Mouse (Mus musculus): Measurements from ENCODE around the gene Sept1. TPM values are rescaled to one million over a fixed set of nuclear protein-coding genes. Genes with fewer than 3 reads are reported as not detected.
A peak's percentile ranks its signal among the peaks of the same experiment; 100 is the strongest.

The Sept1 gene
- total and polyA plus RNA-seq, 3 experiments, result 30.6 to 116 TPM; not detected in 1

GRCm38 (mm10) chr7:127217475-127217874, 15.5 kb downstream of the Sept1 start:
- peaks cover 0 to 22% of the 10 kb centered on the region in 2 experiments; a peak in 2 of 4 replicates for H3K36me3 ChIP-seq (ENCODE audit: control insufficient read depth in 1 of 2, insufficient read depth in 2 of 2, low read length in 2 of 2)
- peak overlapping the region; percentile 32 to 34 for H3K4me3 ChIP-seq (ENCODE audit: control insufficient read depth in 1 of 2, insufficient read depth in 1 of 2, low read depth in 2 of 2, low read length in 2 of 2)
- peaks cover 3% of the 10 kb centered on the region for H3K79me2 ChIP-seq (ENCODE audit: control insufficient read depth, insufficient read depth, low read length, poor library complexity)
- no peaks in the 10 kb centered on the region for H3K27me3 ChIP-seq (ENCODE audit: control insufficient read depth in 1 of 2, insufficient read depth in 2 of 2, low read length in 2 of 2)
- TF ChIP-seq MXI1 (IDR thresholded peaks at IDR 0.05; ENCODE audit: low read depth, low read length) (0 out of 2 replicates have a peak, but pooled peaks have one; percentile 37), ZMIZ1 (IDR thresholded peaks at IDR 0.05; ENCODE audit: low read depth, low read length) (no peak)
- H3K27ac ChIP-seq (ENCODE audit: control insufficient read depth, low read depth, low read length), result peak overlapping the region; percentile 91
- H3K4me1 ChIP-seq (ENCODE audit: control insufficient read depth in 1 of 2, insufficient read depth in 2 of 2, low read length in 2 of 2), result peaks cover 23 to 41% of the 10 kb centered on the region in 2 experiments
- DNase-seq (ENCODE audit: low read depth, low spot score), result no peak
- H3K9ac ChIP-seq (ENCODE audit: control insufficient read depth, low read depth, low read length, poor library complexity, severe bottlenecking), result peak overlapping the region; percentile 67
- H3K9me3 ChIP-seq (replicated peaks; ENCODE audit: insufficient read depth, low read length), result no peaks in the 10 kb centered on the region

GRCm38 (mm10) chr7:127216307-127216706, 16.6 kb downstream of the Sept1 start:
- Histone ChIP-seq H3K36me3 (ENCODE audit: control insufficient read depth in 1 of 2, insufficient read depth in 2 of 2, low read length in 2 of 2) (peaks cover 0 to 22% of the 10 kb centered on the region in 2 experiments; a peak in 2 of 4 replicates), H3K9ac (ENCODE audit: control insufficient read depth, low read depth, low read length, poor library complexity, severe bottlenecking) (no peak overlapping the region), H3K27me3 (ENCODE audit: control insufficient read depth in 1 of 2, insufficient read depth in 2 of 2, low read length in 2 of 2) (no peaks in the 10 kb centered on the region), H3K4me3 (ENCODE audit: control insufficient read depth in 1 of 2, insufficient read depth in 1 of 2, low read depth in 2 of 2, low read length in 2 of 2) (no peak overlapping the region), H3K79me2 (ENCODE audit: control insufficient read depth, insufficient read depth, low read length, poor library complexity) (peaks cover 3% of the 10 kb centered on the region), H3K4me1 (ENCODE audit: control insufficient read depth in 1 of 2, insufficient read depth in 2 of 2, low read length in 2 of 2) (peaks cover 23 to 41% of the 10 kb centered on the region in 2 experiments), H3K27ac (ENCODE audit: control insufficient read depth, low read depth, low read length) (no peak overlapping the region), H3K9me3 (replicated peaks; ENCODE audit: insufficient read depth, low read length) (no peaks in the 10 kb centered on the region)
- TF ChIP-seq ZNF384 (IDR thresholded peaks at IDR 0.05; ENCODE audit: low read depth, low read length) (0 out of 2 replicates have a peak, but pooled peaks have one; percentile 35), ZMIZ1 (IDR thresholded peaks at IDR 0.05; ENCODE audit: low read depth, low read length) (no peak), RAD21 (IDR thresholded peaks at IDR 0.05; ENCODE audit: low read depth, low read length) (no peak), MAX (IDR thresholded peaks at IDR 0.05; ENCODE audit: low read length) (no peak)
- no peak for DNase-seq (ENCODE audit: low read depth, low spot score)

DNA sequence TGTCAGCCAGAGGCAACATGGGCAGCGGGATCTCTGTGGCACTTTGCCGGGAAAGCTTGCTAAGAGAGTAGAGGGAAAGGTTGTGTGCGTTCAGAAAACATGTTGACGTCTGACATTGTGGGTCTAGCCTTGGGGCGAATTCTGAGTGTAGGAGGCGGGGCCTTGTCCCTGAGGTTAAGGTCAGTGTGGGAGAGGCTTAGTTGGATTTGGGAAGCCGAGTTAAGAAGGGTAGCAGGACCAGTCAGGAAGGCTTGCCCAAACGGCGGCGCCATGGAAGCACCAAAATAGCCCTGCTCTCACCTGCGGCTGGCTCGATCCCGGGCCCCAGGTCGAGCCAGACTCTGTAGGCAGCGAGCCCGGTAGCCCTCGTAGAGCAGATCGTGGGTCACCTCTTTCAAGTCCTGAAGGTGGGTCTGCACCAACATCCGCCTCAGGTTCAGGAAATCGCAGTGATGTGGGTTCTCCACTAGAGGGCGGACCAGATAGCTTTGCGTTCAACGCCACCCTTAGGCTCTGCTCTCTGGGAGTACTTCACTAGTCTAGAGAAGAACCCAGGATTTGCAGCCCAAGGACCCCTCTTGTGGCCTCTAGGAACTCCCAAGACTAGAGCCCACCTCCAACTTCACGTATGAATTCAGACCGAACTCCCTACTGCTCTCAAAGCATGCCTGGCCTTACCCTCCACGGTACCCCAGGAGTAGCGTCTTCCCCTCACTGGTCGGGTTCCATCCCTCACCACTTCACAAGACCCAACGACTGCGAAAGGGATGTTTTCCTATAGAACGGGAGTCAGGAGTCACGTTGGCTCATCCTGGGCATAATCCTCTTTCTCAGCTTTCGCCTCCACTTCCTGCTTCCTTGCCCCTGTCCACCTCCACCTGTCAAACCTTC, 17.7 kb downstream of the Sept1 start:
- Histone ChIP-seq H3K9ac (ENCODE audit: control insufficient read depth, low read depth, low read length, poor library complexity, severe bottlenecking) (no peak overlapping the region), H3K27ac (ENCODE audit: control insufficient read depth, low read depth, low read length) (no peak overlapping the region), H3K27me3 (ENCODE audit: control insufficient read depth in 1 of 2, insufficient read depth in 2 of 2, low read length in 2 of 2) (no peaks in the 10 kb centered on the region), H3K9me3 (replicated peaks; ENCODE audit: insufficient read depth, low read length) (no peaks in the 10 kb centered on the region), H3K36me3 (ENCODE audit: control insufficient read depth in 1 of 2, insufficient read depth in 2 of 2, low read length in 2 of 2) (peaks cover 0 to 23% of the 10 kb centered on the region in 2 experiments; a peak in 2 of 4 replicates), H3K79me2 (ENCODE audit: control insufficient read depth, insufficient read depth, low read length, poor library complexity) (peaks cover 3% of the 10 kb centered on the region), H3K4me1 (ENCODE audit: control insufficient read depth in 1 of 2, insufficient read depth in 2 of 2, low read length in 2 of 2) (peaks cover 23 to 43% of the 10 kb centered on the region in 2 experiments), H3K4me3 (ENCODE audit: control insufficient read depth in 1 of 2, insufficient read depth in 1 of 2, low read depth in 2 of 2, low read length in 2 of 2) (no peak overlapping the region)
- peak; percentile 82 for DNase-seq (ENCODE audit: low read depth, low spot score)
- TF ChIP-seq RAD21 (IDR thresholded peaks at IDR 0.05; ENCODE audit: low read depth, low read length) (peak; percentile 44), POLR2AphosphoS2 (IDR thresholded peaks at IDR 0.05; ENCODE audit: low read length) (no peak), SMC3 (IDR thresholded peaks at IDR 0.05; ENCODE audit: low read depth, low read length) (peak; percentile 57), MAX (IDR thresholded peaks at IDR 0.05; ENCODE audit: low read length) (no peak), ELF1 (IDR thresholded peaks at IDR 0.05; ENCODE audit: low read depth, low read length) (0 out of 2 replicates have a peak, but pooled peaks have one; percentile 27), TAL1 (IDR thresholded peaks at IDR 0.05; ENCODE audit: low read length) (no peak), ZNF384 (IDR thresholded peaks at IDR 0.05; ENCODE audit: low read depth, low read length) (no peak), POLR2AphosphoS5 (IDR thresholded peaks at IDR 0.05; ENCODE audit: borderline replicate concordance, low read depth, low read length) (no peak), BHLHE40 (IDR thresholded peaks at IDR 0.05; ENCODE audit: borderline replicate concordance, low read depth, low read length) (no peak), TCF12 (IDR thresholded peaks at IDR 0.05; ENCODE audit: low read depth, low read length) (no peak), CTCF (IDR thresholded peaks at IDR 0.05 in 2 of 3, conservative IDR thresholded peaks at IDR 0.05 in 1 of 3; ENCODE audit: control insufficient read depth in 1 of 3, insufficient read depth in 1 of 3, low read depth in 2 of 3, low read length in 3 of 3, poor library complexity in 1 of 3, severe bottlenecking in 1 of 3) (peak; percentile 77 to 89 (median 87))

All from MEL (cell line).